Mouse (Mus musculus): Measurements from ENCODE around the gene Ugt1a1. TPM values are rescaled to one million over a fixed set of nuclear protein-coding genes. Genes with fewer than 3 reads are reported as not detected.

Ugt1a1 gene
- polyA plus RNA-seq, 1 experiment from 2014 or later: not detected

DNA sequence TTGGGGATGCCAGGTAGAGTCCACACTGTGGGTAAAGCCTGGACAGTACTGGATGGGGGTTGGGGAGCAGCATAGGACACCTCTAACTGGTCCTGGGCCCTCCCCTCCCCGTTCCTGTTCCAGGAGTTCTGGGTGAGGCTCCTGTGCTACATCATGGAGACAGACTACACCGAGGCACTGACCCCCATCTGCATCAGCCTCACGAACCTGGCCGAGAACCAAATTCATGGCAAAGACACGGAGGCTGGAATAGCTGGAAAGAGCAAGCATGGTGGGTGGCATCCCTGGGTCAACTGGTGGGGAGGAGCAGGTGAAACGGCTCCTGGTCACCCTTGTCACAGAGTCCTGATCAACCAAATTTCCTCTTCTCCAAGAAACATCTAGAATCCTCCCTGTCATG is 27.0 kb downstream of the Ugt1a1 start:
- no peak for DNase-seq (ENCODE audit: low spot score)
- H3K27ac ChIP-seq (replicated peaks; ENCODE audit: low read depth, low read length): no peak overlapping the region
- H3K4me3 ChIP-seq (ENCODE audit: low read depth, low read length): no peak overlapping the region
- no peaks in the 10 kb centered on the region for H3K27me3 ChIP-seq (ENCODE audit: control insufficient read depth, insufficient read depth, low read length)
- peak; percentile 12; the same call in 1 of the 2 replicates for ATAC-seq (replicated peaks; ENCODE audit: insufficient number of reproducible peaks, low FRiP score, low TSS enrichment, low read depth)
- H3K9me3 ChIP-seq (replicated peaks; ENCODE audit: control insufficient read depth, low read length): peaks cover 88% of the 10 kb centered on the region
- no peaks in the 10 kb centered on the region for H3K4me1 ChIP-seq (ENCODE audit: control insufficient read depth, insufficient read depth, low read length)
- H3K9ac ChIP-seq (replicated peaks; ENCODE audit: low read length): no peak overlapping the region
- H3K36me3 ChIP-seq (replicated peaks; ENCODE audit: control insufficient read depth, insufficient read depth, low read depth, low read length): no peaks in the 10 kb centered on the region
- H3K4me2 ChIP-seq (ENCODE audit: low read depth, low read length): no peak overlapping the region
- WGBS: 79% methylated on average over 6 of the region's 6 CpGs

DNA sequence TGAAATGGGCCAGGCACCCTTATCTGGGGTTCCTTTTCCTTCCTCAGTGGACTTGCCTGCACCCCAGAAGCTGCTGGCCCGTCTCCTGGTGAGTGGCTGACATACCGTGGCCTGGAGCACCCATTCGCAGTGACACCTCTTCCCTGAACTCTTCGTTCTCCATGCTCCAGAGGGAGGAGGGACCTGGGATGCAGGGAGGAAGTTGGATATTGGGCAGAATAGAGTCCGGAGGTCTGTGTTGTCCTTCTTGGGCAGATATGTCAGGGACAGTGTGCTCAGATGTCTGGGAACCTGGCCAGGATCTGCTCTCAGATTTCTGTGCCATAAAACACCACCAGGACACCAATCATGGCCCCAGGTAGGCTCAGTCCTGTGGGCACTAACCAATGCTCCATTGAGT is 28.3 kb downstream of the Ugt1a1 start:
- H3K9ac ChIP-seq (replicated peaks; ENCODE audit: low read length): no peak overlapping the region
- no peak overlapping the region for H3K27ac ChIP-seq (replicated peaks; ENCODE audit: low read depth, low read length)
- no peaks in the 10 kb centered on the region for H3K27me3 ChIP-seq (ENCODE audit: control insufficient read depth, insufficient read depth, low read length)
- H3K4me2 ChIP-seq (ENCODE audit: low read depth, low read length): no peak overlapping the region
- ATAC-seq (replicated peaks; ENCODE audit: insufficient number of reproducible peaks, low FRiP score, low TSS enrichment, low read depth) (no peak), DNase-seq (ENCODE audit: low spot score) (no peak)
- 77% methylated on average over 5 of the region's 5 CpGs for WGBS
- H3K4me1 ChIP-seq (ENCODE audit: control insufficient read depth, insufficient read depth, low read length): no peaks in the 10 kb centered on the region
- H3K9me3 ChIP-seq (replicated peaks; ENCODE audit: control insufficient read depth, low read length): peaks cover 88% of the 10 kb centered on the region
- no peak overlapping the region for H3K4me3 ChIP-seq (ENCODE audit: low read depth, low read length)
- no peaks in the 10 kb centered on the region for H3K36me3 ChIP-seq (replicated peaks; ENCODE audit: control insufficient read depth, insufficient read depth, low read depth, low read length)

DNA sequence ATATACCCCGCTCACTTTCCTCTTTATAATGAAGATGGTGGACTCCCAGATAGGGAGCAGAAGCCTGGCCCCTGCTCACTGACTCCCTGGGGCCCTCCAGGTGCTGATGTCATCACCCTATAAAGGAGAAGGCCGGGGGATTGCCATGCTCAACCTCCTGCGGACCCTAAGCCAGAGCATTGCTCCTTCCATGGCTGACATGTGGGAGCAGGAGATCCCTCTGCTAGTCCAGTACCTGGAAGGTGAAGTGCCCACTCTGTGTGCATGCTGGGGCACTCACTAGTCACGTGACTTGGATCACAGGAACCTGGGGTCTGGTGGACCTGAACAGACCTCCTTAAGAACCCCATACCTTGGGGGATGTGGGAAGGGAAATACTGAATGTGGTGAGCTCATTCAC is 28.8 kb downstream of the Ugt1a1 start:
- Histone ChIP-seq H3K4me2 (ENCODE audit: low read depth, low read length) (no peak overlapping the region), H3K4me3 (ENCODE audit: low read depth, low read length) (no peak overlapping the region), H3K27me3 (ENCODE audit: control insufficient read depth, insufficient read depth, low read length) (no peaks in the 10 kb centered on the region), H3K4me1 (ENCODE audit: control insufficient read depth, insufficient read depth, low read length) (no peaks in the 10 kb centered on the region), H3K9me3 (replicated peaks; ENCODE audit: control insufficient read depth, low read length) (peaks cover 88% of the 10 kb centered on the region), H3K27ac (replicated peaks; ENCODE audit: low read depth, low read length) (no peak overlapping the region), H3K36me3 (replicated peaks; ENCODE audit: control insufficient read depth, insufficient read depth, low read depth, low read length) (no peaks in the 10 kb centered on the region), H3K9ac (replicated peaks; ENCODE audit: low read length) (no peak overlapping the region)
- WGBS: 71% methylated on average over 4 of the region's 4 CpGs
- DNase-seq (ENCODE audit: low spot score) (no peak), ATAC-seq (replicated peaks; ENCODE audit: insufficient number of reproducible peaks, low FRiP score, low TSS enrichment, low read depth) (0 out of 2 replicates have a peak, but pooled peaks have one; percentile 3)

DNA sequence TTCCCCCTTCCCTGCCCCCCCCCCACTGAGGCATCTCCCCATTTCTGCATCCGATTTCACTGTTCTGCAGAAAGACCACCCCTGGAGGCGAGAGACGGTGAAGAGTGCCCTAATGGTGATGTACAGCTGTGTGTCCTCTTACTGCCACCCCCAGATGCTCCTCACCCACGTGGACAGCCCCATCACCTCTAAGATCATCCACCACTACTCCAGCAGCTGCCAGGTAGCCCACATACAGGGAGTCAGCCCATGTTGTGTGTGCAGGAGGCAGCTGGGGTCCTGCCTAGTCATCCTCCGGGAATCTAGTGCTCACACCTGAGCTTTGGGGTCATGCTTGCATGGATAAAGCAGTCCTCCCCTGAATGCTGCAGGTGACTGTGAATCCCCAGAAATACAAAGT is 32.1 kb downstream of the Ugt1a1 start:
- 68% methylated on average over 5 of the region's 5 CpGs for WGBS
- Histone ChIP-seq H3K36me3 (replicated peaks; ENCODE audit: control insufficient read depth, insufficient read depth, low read depth, low read length) (no peaks in the 10 kb centered on the region), H3K4me3 (ENCODE audit: low read depth, low read length) (no peak overlapping the region), H3K4me2 (ENCODE audit: low read depth, low read length) (no peak overlapping the region), H3K4me1 (ENCODE audit: control insufficient read depth, insufficient read depth, low read length) (no peaks in the 10 kb centered on the region), H3K27ac (replicated peaks; ENCODE audit: low read depth, low read length) (no peak overlapping the region), H3K9me3 (replicated peaks; ENCODE audit: control insufficient read depth, low read length) (peaks cover 92% of the 10 kb centered on the region), H3K9ac (replicated peaks; ENCODE audit: low read length) (no peak overlapping the region), H3K27me3 (ENCODE audit: control insufficient read depth, insufficient read depth, low read length) (no peaks in the 10 kb centered on the region)
- ATAC-seq (replicated peaks; ENCODE audit: insufficient number of reproducible peaks, low FRiP score, low TSS enrichment, low read depth) (no peak), DNase-seq (ENCODE audit: low spot score) (no peak)

DNA sequence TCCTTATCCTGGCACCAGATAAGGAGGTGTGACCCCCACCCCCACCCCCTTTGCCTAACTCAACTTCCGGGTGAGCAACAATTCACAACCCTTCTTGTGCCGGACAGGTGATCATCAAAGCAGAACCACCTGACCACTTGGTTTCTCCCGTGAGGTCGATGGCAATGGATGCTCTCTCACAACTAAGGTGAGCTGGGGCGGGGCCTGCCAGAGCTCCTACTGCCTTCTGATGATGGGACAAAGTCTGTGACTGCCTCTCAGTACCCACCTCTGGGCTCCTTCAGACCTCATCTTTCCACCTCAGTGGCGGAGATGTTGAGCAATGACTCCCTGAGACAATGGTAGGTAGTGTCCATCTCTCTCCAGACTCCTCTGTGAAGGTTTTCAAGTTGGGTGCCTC is 34.1 kb downstream of the Ugt1a1 start:
- Histone ChIP-seq H3K36me3 (replicated peaks; ENCODE audit: control insufficient read depth, insufficient read depth, low read depth, low read length) (no peaks in the 10 kb centered on the region), H3K27ac (replicated peaks; ENCODE audit: low read depth, low read length) (no peak overlapping the region), H3K9ac (replicated peaks; ENCODE audit: low read length) (no peak overlapping the region), H3K4me3 (ENCODE audit: low read depth, low read length) (no peak overlapping the region), H3K27me3 (ENCODE audit: control insufficient read depth, insufficient read depth, low read length) (no peaks in the 10 kb centered on the region), H3K9me3 (replicated peaks; ENCODE audit: control insufficient read depth, low read length) (peaks cover 92% of the 10 kb centered on the region), H3K4me2 (ENCODE audit: low read depth, low read length) (no peak overlapping the region), H3K4me1 (ENCODE audit: control insufficient read depth, insufficient read depth, low read length) (no peaks in the 10 kb centered on the region)
- 76% methylated on average over 6 of the region's 6 CpGs for whole genome bisulfite sequencing
- ATAC-seq (replicated peaks; ENCODE audit: insufficient number of reproducible peaks, low FRiP score, low TSS enrichment, low read depth): no peak
- DNase-seq (ENCODE audit: low spot score): no peak

DNA sequence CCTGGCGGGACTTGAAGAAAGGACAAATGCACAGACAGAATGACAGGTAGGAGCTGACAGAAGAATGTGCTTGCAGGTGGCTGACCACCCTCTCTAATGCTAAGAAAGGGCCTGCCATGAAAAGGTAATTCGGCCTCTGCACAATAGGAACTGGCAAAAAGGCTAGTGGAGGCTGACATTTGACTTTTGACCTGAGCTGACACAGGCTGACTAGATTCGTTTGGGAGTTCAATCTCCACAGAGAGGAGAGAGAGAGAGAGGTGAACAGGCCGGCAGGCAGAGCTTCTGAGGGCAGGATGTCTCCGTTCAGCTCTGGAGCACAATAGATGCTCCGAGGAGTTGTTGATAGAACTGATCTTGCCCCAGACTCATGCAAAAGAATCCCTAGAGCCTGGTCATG is 34.6 kb downstream of the Ugt1a1 start:
- WGBS: 47% methylated on average over 6 of the region's 6 CpGs

DNA sequence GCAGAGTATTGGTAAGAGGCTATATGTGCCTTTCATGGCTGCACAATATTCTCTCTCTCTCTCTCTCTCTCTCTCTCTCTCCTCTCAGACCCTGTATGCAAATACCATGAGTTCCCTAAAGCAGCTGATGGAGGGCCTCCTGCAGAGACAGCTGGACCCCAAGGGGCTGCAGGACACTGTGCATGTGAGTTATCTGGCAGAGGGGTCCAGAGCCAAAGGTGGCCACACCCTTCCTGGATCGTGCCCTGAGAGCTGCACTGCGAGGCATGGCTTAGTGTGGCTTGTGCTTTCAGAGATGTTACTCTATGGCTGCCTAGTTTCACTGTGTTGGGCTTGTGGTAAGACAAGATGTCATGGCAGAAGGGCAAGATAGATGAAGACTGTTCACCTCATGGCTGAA is 35.9 kb downstream of the Ugt1a1 start:
- 56% methylated on average over 2 of the region's 2 CpGs for WGBS
- DNase-seq (ENCODE audit: low spot score): no peak
- H3K4me1 ChIP-seq (ENCODE audit: control insufficient read depth, insufficient read depth, low read length): no peaks in the 10 kb centered on the region

More for the DNA sequence above, 34.6 kb downstream of the Ugt1a1 start:
- H3K9ac ChIP-seq (replicated peaks; ENCODE audit: low read length): no peak overlapping the region
- H3K4me3 ChIP-seq (ENCODE audit: low read depth, low read length): no peak overlapping the region
- no peaks in the 10 kb centered on the region for H3K27me3 ChIP-seq (ENCODE audit: control insufficient read depth, insufficient read depth, low read length)
- no peak overlapping the region for H3K4me2 ChIP-seq (ENCODE audit: low read depth, low read length)
- DNase-seq (ENCODE audit: low spot score): no peak
- no peaks in the 10 kb centered on the region for H3K36me3 ChIP-seq (replicated peaks; ENCODE audit: control insufficient read depth, insufficient read depth, low read depth, low read length)
- no peaks in the 10 kb centered on the region for H3K4me1 ChIP-seq (ENCODE audit: control insufficient read depth, insufficient read depth, low read length)
- no peak overlapping the region for H3K27ac ChIP-seq (replicated peaks; ENCODE audit: low read depth, low read length)
- H3K9me3 ChIP-seq (replicated peaks; ENCODE audit: control insufficient read depth, low read length): peaks cover 92% of the 10 kb centered on the region
- ATAC-seq (replicated peaks; ENCODE audit: insufficient number of reproducible peaks, low FRiP score, low TSS enrichment, low read depth): no peak

DNA sequence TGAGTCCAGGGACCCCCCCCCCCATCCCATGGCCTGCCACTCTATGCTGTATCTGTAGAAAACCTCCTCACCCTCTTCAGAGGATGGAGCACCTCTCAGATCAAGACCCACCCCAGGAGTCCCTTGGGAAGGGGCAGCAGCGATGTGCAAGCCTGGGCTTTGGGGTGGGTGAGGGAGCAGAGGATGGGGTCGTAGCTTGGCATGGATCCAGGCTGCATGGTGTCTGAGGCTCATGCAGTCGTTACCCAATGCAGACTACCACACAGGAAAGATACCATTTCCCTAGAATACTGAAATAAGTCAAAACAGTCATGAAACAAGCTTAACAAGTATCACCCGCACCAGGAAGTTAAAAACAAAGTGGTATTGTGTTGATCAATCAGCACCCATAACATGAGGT is 36.9 kb downstream of the Ugt1a1 start:
- DNase-seq (ENCODE audit: low spot score) (no peak), ATAC-seq (replicated peaks; ENCODE audit: insufficient number of reproducible peaks, low FRiP score, low TSS enrichment, low read depth) (no peak)
- Histone ChIP-seq H3K9me3 (replicated peaks; ENCODE audit: control insufficient read depth, low read length) (peaks cover 92% of the 10 kb centered on the region), H3K36me3 (replicated peaks; ENCODE audit: control insufficient read depth, insufficient read depth, low read depth, low read length) (no peaks in the 10 kb centered on the region), H3K4me1 (ENCODE audit: control insufficient read depth, insufficient read depth, low read length) (no peaks in the 10 kb centered on the region), H3K4me3 (ENCODE audit: low read depth, low read length) (no peak overlapping the region), H3K27ac (replicated peaks; ENCODE audit: low read depth, low read length) (no peak overlapping the region), H3K27me3 (ENCODE audit: control insufficient read depth, insufficient read depth, low read length) (no peaks in the 10 kb centered on the region), H3K4me2 (ENCODE audit: low read depth, low read length) (no peak overlapping the region), H3K9ac (replicated peaks; ENCODE audit: low read length) (no peak overlapping the region)
- 69% methylated on average over 4 of the region's 4 CpGs for WGBS

More for the DNA sequence above, 35.9 kb downstream of the Ugt1a1 start:
- H3K27me3 ChIP-seq (ENCODE audit: control insufficient read depth, insufficient read depth, low read length): no peaks in the 10 kb centered on the region
- no peak for ATAC-seq (replicated peaks; ENCODE audit: insufficient number of reproducible peaks, low FRiP score, low TSS enrichment, low read depth)
- H3K4me3 ChIP-seq (ENCODE audit: low read depth, low read length): no peak overlapping the region
- H3K27ac ChIP-seq (replicated peaks; ENCODE audit: low read depth, low read length): no peak overlapping the region
- H3K9me3 ChIP-seq (replicated peaks; ENCODE audit: control insufficient read depth, low read length): peaks cover 94% of the 10 kb centered on the region
- no peak overlapping the region for H3K4me2 ChIP-seq (ENCODE audit: low read depth, low read length)
- H3K9ac ChIP-seq (replicated peaks; ENCODE audit: low read length): no peak overlapping the region
- no peaks in the 10 kb centered on the region for H3K36me3 ChIP-seq (replicated peaks; ENCODE audit: control insufficient read depth, insufficient read depth, low read depth, low read length)

Data from embryonic facial prominence, embryonic 11.5 days (tissue).